Mouse (Mus musculus): ENCODE results near the gene Afg3l1.

- TF ChIP-seq CTCF (conservative IDR thresholded peaks at IDR 0.05; ENCODE audit: low read length) (no peak), POU5F1 (IDR thresholded peaks at IDR 0.05; ENCODE audit: borderline replicate concordance, low read length) (no peak)
These were observed 49.3 kb upstream of the Afg3l1 start for GRCm38 (mm10) chr8:123428343-123428893.
